Mouse (Mus musculus): Measurements from ENCODE around the gene Pdgfra.

Gene Pdgfra

GRCm38 (mm10) chr5:75209966-75210365, 57.9 kb downstream of the Pdgfra start:
- peak in 1 of 2 experiments; percentile 13 for DNase-seq (ENCODE audit: low spot score in 2 of 2)

GRCm38 (mm10) chr5:75214520-75214919, 62.4 kb downstream of the Pdgfra start:
- DNase-seq (ENCODE audit: low spot score in 2 of 2), result no peak

GRCm38 (mm10) chr5:75214929-75215328, 62.8 kb downstream of the Pdgfra start:
- DNase-seq (ENCODE audit: low spot score in 2 of 2), result no peak

- DNase-seq (ENCODE audit: low spot score in 2 of 2), result no peak
Observed at GRCm38 (mm10) chr5:75215678-75216256, 63.7 kb downstream of the Pdgfra start.

DNA sequence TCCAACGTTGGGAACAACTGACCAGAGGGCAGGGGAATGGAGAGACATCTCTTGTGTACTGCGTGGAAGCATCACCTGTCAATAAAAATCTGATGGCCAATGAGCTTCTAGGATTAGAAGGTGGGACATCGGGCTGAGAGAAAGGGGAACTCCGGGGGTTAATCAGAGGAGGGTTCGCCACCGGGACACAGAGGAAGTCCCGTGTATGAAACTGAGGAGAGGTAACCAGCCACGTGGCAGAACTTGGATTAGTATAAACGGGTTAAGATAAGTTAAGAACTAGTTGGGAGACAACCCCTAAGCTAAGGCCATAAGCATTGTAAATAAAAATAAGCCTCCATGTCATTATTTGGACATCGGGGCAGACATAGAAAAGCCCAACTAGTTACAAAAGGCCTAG, 69.5 kb downstream of the Pdgfra start:
- DNase-seq (ENCODE audit: low spot score in 2 of 2), result no peak

DNA sequence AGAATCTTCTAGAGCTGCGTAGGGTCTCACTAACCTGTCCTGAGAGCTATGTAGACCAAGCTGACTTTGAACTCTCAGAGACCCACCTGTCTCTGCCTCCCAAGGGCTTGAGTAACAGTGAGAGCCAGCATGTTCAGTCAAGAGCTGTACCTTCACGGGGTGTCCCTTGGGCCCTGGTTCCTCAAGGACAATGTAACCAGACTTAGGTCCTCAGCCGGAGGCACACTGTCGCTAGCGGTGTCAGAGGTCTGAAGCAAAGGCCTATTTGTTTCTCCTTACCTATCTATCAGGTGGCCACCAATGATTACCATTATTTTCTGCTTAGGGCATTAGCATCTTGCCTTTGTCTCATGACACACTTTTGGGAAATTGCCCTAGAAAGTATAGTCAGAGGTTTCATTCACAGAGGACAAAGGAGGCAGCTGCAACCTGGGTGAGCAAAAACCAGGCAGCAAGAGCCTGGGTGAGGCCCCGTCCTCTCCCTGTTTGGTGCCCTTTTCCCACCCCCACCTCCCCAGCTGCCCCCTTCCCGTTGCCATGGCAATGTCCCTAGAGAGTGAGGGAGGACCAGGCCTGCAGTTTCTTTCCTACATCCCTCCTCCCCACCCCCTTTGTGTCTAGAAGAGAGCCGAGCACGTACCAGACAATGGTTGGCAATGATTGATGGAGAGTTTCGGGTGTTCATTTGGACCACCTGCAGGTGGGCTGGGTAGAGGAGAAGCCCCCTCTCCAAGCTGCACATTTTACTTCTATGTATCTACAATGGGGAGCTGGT, 70.6 kb downstream of the Pdgfra start:
- no peak for DNase-seq (ENCODE audit: low spot score in 2 of 2)

- DNase-seq (ENCODE audit: low spot score in 2 of 2), result no peak
Observed at GRCm38 (mm10) chr5:75238363-75238762, 86.3 kb downstream of the Pdgfra start.

DNA sequence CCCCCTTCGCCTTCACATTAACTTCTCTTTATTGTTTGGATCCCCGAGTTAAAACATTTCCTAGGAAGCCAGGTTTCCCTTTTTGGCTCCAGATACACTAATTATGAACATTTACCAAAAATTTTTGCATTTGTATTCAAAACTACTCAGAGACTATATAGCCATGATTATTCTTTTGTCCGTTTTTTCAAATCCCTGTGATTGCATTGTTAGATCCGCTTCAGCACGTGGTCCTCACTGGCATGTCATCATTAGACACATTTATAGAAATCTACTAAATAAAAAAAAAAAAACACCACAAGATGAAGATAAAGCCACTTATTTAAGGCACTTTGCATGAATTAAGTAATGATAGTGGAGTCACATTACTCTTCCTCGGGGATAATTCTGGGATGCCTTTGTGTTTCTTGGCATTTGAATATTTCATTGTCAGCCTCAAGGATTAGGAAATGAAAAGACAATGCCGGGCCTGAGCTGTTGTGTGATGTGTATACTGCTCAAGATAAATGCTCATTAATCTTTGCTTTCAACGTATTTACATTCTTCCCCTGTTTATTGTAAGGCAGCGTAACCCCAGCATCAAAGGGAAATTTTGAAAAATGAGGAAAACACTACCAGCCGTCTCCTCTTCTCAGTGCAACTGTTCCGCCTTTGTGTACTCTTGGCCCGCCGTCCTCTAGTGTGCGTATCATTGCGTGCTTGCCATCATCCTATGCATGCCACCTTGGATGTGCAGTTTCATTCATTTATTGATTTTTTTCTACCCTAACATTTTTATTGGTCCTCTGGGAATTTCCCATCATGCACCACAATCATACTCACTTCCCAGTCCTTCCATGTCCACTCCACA, 87.1 kb downstream of the Pdgfra start:
- DNase-seq (ENCODE audit: low spot score in 2 of 2), result no peak

DNA sequence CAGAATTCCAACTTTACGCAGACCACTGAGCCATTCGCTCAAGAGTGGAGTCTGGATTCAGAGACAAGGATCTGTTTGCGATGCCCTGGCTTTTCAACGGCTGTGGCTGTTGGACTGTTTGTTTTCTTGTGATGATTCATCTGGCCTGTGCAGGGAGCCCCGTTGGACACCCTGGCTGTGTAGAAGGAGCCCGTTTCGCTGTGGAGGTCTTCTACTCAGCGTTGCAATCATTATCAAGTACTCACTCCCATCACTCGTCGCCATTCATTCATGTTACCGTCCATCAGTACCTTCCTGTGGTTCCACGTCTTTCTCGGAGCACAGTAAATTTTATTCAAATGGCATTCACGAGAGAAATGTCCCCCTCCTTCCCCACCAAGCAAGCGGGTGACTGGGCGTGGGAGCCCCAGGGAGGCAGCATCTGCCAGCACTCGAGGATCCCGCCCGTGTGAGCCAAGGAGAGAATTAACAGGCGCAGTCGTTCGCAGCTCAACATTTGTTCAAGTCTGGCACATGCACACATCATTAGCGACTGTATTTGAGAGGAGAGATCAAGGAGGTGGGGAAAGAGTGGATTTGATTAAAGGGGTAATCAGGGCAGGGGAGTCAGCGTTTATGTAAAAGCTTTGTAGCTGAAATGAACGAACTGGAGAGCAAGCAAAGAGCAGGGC, 95.1 kb downstream of the Pdgfra start:
- DNase-seq (ENCODE audit: low spot score in 2 of 2), result peak; percentile 24 to 37

Measured in frontal cortex, postnatal 14 days (tissue).